Mouse (Mus musculus) layer of hippocampus, adult 2 months (tissue): ENCODE measurements around the gene Gm21028. TPM values are rescaled to one million over a fixed set of nuclear protein-coding genes. Genes with fewer than 3 reads are reported as not detected.
"Not testable (repeated sequence)": the region's sequence is repeated elsewhere in the genome, so short reads cannot be mapped to it uniquely, and the experiment has no call there.

Source experiments
- DNase-seq, 2 experiments: peaks; one replicate each; pipeline ENCODE4 v3.0.0; 2022; ENCODE audit warnings: low spot score in 2 of 2
- H3K27ac ChIP-seq: fragments of 200-600 bp; 2 replicates; pipeline ENCODE4 v1.8.1; 2022
- H3K4me3 ChIP-seq: fragments of 200-600 bp; 2 replicates; pipeline ENCODE4 v1.8.1; 2022; ENCODE audit warnings: mild to moderate bottlenecking
- CTCF ChIP-seq: fragments of 200-600 bp; conservative IDR thresholded peaks from 2 replicates; pipeline ENCODE4 v1.8.1; 2022; ENCODE audit warnings: antibody characterized with exemption, mild to moderate bottlenecking, moderate library complexity
- long read RNA-seq, 2 experiments: library from polyadenylated mRNA; stranded (forward); transcript quantifications; one replicate each; pipeline ENCODE4 v2.0.0; 2021; ENCODE audit warnings: borderline mapping rate in 2 of 2
- microRNA-seq, 2 experiments: library from miRNA; unstranded; fragments of <30 nt; microRNA quantifications; one replicate each; pipeline ENCODE4 v1.2.0; 2021
- total RNA-seq, 2 experiments: library from RNA; stranded (reverse); gene quantifications; 2 replicates each; pipeline ENCODE4 v1.2.3; 2021

The Gm21028 gene
- total RNA-seq = not detected
- long read RNA-seq, experiment 1 = 0 reads
- long read RNA-seq, experiment 2 = 0 reads

DNA sequence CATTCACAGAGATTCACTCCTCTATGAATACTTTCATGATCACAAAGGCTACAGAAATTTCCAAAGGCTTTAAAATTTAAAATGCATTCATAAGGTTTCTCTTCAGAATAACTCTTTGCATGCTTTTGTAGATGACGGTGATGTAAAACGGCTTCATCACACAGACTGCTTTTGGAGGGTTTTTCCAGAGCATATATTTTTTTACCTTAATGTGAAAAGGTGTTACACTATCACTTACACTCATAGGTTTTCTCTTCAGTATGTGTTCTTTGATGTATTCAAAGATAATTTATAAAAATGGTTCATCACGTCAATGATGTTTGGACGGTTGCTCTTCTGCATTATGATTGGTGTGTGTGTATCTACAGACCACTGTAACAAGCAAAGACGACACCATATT is at the start of gene Gm21028:
Gm21028 (minus strand) TSS at position 101 of the 400 bp plus-strand sequence.
- Histone ChIP-seq H3K27ac (no peak within 1 kb of the TSS), H3K4me3 (no peak within 1 kb of the TSS)
- DNase-seq = no peak
- TF ChIP-seq CTCF = no peak

DNA sequence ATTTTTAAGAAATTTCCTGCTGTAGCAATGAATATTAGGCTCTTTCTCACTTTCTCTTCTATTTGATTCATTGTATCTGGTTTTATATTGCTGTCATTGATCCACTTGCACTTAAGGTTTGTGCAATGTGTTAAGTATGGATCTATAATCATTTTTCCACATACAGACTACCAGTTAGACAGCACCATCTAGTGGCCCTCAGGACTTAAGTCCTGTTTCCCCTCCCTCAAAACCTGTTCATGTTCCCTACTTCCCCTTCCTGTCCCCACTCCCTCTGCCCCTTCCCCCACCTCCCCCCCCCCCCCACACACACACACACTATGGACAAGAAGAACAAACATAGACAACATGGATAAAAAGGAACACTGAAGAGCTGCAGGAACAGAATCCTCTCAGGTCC is 17.3 kb upstream of the Gm21028 start:
- not testable (repeated sequence) for H3K4me3 ChIP-seq, DNase-seq, H3K27ac ChIP-seq

DNA sequence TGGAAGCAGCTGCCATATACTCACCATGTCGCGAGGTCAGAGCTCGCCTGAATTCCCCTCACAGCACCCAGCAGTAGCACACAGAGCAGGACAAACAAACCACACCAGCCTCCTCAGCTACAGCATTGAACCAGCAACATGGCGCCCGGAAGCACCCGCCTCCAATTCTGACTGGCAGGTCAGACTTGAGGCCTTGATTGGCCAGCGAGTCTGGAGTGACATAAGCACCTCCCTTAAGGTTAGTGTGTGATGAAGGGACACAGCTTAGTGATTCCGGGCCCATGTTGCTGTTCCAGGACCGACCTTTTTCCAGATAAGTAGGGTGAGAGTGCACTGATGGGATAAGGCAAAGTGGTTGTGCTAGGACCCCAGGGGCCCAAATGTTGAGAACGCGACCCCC is 14.0 kb upstream of the Gm21028 start, which contains the start of gene Zfp977:
Zfp977 (minus strand) TSS at position 135 of the 400 bp plus-strand sequence.
- H3K27ac ChIP-seq, H3K4me3 ChIP-seq, DNase-seq: not testable (repeated sequence)

DNA sequence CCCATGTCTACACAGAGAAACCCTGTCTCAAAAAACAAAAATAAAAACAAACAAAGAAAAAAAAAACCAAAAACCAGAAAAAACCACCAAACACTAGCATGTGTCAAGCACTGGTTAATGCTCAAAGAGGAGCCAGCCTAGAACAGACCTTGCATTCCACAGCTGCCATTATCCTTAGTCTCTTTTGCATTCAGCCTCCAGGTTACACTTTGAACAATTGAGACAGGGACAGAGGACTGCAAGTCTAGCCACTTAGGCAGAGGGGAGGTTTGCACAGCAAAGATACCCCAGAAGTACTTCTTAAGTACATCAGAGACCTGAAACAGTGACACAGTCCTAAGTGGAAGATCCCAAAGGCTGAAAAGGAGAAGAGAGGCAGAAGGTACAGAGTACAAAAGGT is 12.9 kb upstream of the Gm21028 start:
- H3K4me3 ChIP-seq, H3K27ac ChIP-seq: not testable (repeated sequence)

DNA sequence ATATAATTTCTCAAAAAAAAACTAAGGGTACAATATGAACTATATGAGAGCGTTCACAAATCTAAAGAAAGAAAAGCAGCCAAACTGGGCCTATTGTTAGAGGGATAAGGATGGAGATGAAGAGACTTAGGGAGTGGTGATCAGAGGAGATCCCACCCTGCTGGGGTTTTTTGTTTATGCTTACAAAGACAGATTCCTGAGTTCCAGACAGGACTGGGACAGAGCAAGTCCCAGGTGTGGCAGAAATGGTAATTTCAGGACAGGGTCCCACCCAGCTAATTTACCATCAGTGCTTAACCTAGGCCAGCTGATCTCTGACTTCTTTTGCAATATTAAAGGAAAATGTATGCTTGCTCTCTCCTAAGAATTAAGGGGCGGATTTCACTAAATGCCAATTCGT is 26.6 kb downstream of the Gm21028 start:
- Histone ChIP-seq H3K4me3 (no peak overlapping the region), H3K27ac (no peak overlapping the region)
- TF ChIP-seq CTCF = no peak
- DNase-seq = no peak

More for the DNA sequence above, 12.9 kb upstream of the Gm21028 start:
- not testable (repeated sequence) for DNase-seq

Small RNAs within 50 kb of the gene (microRNA-seq; reads per million reads assigned to microRNA genes)
- gene Gm24938 = 0 reads per million in 2 experiments

Other genes starting within 250 kb of the Gm21028 start
- gene 4933421I07Rik, start 130.5 kb downstream of the Gm21028 start, total RNA-seq = not detected
- gene Zfp141, start 72.8 kb downstream of the Gm21028 start, total RNA-seq = 10 to 100 TPM; 20.8 TPM
- 1 to 10 TPM; 2.3 to 2.4 TPM for gene Zfp977, start 14.0 kb upstream of the Gm21028 start, total RNA-seq
- 1 to 10 TPM; 3.9 to 4.7 TPM for gene Zfp976, start 64.0 kb upstream of the Gm21028 start, total RNA-seq
- 1 to 10 TPM; 7.3 to 7.6 TPM for gene Zfp975, start 114.2 kb upstream of the Gm21028 start, total RNA-seq
- not detected for gene Gm17067, start 148.4 kb upstream of the Gm21028 start, total RNA-seq
- gene Vmn2r62, start 214.9 kb upstream of the Gm21028 start, total RNA-seq = not detected